Mouse (Mus musculus) lung, postnatal 0 days (tissue): ENCODE measurements around the gene Nfkb2. TPM values are rescaled to one million over a fixed set of nuclear protein-coding genes. Genes with fewer than 3 reads are reported as not detected.

Experiments used
- ATAC-seq: fragments of 200-750 bp; cut with Nextera tagmentation; 2 replicates; pipeline ENCODE4 v1.8.0; 2017; ENCODE audit warnings: moderate library complexity
- DNase-seq: peaks from one replicate; pipeline ENCODE4 v3.0.0-alpha.2; 2016; ENCODE audit warnings: low spot score
- H3K27ac ChIP-seq: fragments of 300-500 bp; sonication (generic); 2 replicates; pipeline ENCODE4 v1.5.1; 2014; ENCODE audit warnings: antibody characterized with exemption, mild to moderate bottlenecking, low read length, mixed read lengths
- H3K27me3 ChIP-seq: fragments of 300-500 bp; sonication (generic); replicated peaks from 2 replicates; pipeline ENCODE4 v1.6.1; 2014; ENCODE audit warnings: low read length, mixed read lengths; ENCODE audit not compliant: insufficient read depth
- H3K36me3 ChIP-seq: fragments of 300-500 bp; sonication (generic); 2 replicates; pipeline ENCODE4 v1.6.1; 2014; ENCODE audit warnings: low read length, mixed read lengths; ENCODE audit not compliant: insufficient read depth
- H3K4me1 ChIP-seq: fragments of 300-500 bp; sonication (generic); 2 replicates; pipeline ENCODE4 v1.6.1; 2014; ENCODE audit warnings: antibody characterized with exemption, low read depth, low read length, mixed read lengths; ENCODE audit not compliant: insufficient read depth
- H3K4me2 ChIP-seq: fragments of 300-500 bp; sonication (generic); replicated peaks from 2 replicates; pipeline ENCODE4 v1.6.1; 2014; ENCODE audit warnings: low read depth, mild to moderate bottlenecking, low read length, moderate library complexity, mixed read lengths
- H3K4me3 ChIP-seq: fragments of 300-500 bp; sonication (generic); 2 replicates; pipeline ENCODE4 v1.5.1; 2014; ENCODE audit warnings: low read depth, low read length
- H3K9ac ChIP-seq: fragments of 300-500 bp; sonication (generic); replicated peaks from 2 replicates; pipeline ENCODE4 v1.6.1; 2014; ENCODE audit warnings: low read depth, mild to moderate bottlenecking
- H3K9me3 ChIP-seq: fragments of 300-500 bp; sonication (generic); 2 replicates; pipeline ENCODE4 v1.6.1; 2016; ENCODE audit warnings: low read length, mixed read lengths
- CTCF ChIP-seq: IDR thresholded peaks from 2 replicates; pipeline ENCODE4 v1.5.1; 2016; ENCODE audit warnings: antibody characterized with exemption, mild to moderate bottlenecking
- EP300 ChIP-seq: IDR thresholded peaks from 2 replicates; pipeline ENCODE4 v1.6.1; 2016; ENCODE audit warnings: antibody characterized with exemption, mild to moderate bottlenecking, control low read depth
- WGBS: fragments of 180-500 bp; shearing (Covaris S2); extraction: QIAGEN DNeasy Blood & Tissue Kit; methylation state at CpG from one replicate; pipeline ENCODE4 v1.1.7; 2014; 5-methylcytosine and 5-hydroxymethylcytosine counted together
- polyA plus RNA-seq: library from polyadenylated mRNA; unstranded; fragments of >200 nt; fragmentation: Nextera tagmentation; extraction: Ambion mirVana; gene quantifications from 2 replicates; pipeline ENCODE4 v1.2.1, GENCODE M21; 2015

The Nfkb2 gene
- polyA plus RNA-seq, 1 experiment from 2014 or later, result 12.5 TPM

DNA sequence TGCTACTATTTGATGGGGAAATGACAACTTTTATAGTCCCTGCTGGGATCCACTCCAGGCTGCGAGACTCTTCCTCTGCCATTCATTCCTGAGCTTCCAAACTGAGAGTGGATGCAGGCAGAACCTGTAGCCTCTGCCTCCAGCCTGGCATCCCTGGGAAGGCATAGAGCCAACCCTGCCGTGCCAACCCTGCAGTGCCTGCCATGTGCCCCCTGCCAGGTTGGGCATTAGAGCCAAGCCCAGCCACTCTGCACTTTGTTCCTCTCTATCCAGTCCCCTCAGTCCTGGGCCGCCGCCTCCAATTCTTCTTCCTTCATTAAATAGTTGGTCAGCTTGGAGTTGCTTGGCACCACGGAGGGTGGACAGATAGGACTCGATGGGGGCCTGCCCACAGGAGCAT is 18.1 kb upstream of the Nfkb2 start:
- H3K27ac ChIP-seq, result no peak overlapping the region
- no peak for TF ChIP-seq EP300
- TF ChIP-seq CTCF, result no peak
- H3K4me3 ChIP-seq, result no peak overlapping the region
- no peaks in the 10 kb centered on the region for H3K4me1 ChIP-seq
- H3K4me2 ChIP-seq, result no peak overlapping the region
- H3K9ac ChIP-seq, result no peak overlapping the region
- H3K36me3 ChIP-seq, result peaks cover 47% of the 10 kb centered on the region
- no peak for DNase-seq
- WGBS, result 90% methylated on average over 6 of the region's 6 CpGs
- H3K9me3 ChIP-seq, result no peaks in the 10 kb centered on the region
- no peaks in the 10 kb centered on the region for H3K27me3 ChIP-seq
- no peak for ATAC-seq

DNA sequence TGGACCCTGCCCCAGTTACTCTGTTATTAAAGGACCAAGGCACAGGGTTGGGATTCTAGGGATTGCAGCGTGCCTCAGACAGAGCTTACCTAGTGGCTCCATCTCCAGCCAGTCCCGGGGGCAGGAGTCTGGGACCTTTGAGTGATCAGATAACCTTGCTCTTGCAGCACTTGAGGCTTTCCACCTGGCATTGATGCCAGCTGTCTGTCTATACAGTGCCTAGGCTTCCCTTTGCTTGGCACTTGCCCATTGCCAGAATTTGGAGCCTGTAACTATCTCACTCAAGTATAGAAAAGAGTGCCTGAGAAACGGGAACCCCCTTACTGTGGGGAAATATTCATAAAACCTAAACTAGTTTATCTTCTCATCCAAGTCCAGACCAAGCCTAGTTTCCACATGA is 17.2 kb upstream of the Nfkb2 start:
- Histone ChIP-seq H3K9me3 (no peaks in the 10 kb centered on the region), H3K36me3 (peaks cover 43% of the 10 kb centered on the region), H3K4me3 (no peak overlapping the region), H3K27ac (no peak overlapping the region), H3K4me1 (no peaks in the 10 kb centered on the region), H3K27me3 (no peaks in the 10 kb centered on the region), H3K9ac (no peak overlapping the region), H3K4me2 (no peak overlapping the region)
- ATAC-seq (no peak), DNase-seq (no peak)
- no peak for TF ChIP-seq EP300
- no peak for TF ChIP-seq CTCF
- 91% methylated on average over 3 of the region's 3 CpGs for WGBS

DNA sequence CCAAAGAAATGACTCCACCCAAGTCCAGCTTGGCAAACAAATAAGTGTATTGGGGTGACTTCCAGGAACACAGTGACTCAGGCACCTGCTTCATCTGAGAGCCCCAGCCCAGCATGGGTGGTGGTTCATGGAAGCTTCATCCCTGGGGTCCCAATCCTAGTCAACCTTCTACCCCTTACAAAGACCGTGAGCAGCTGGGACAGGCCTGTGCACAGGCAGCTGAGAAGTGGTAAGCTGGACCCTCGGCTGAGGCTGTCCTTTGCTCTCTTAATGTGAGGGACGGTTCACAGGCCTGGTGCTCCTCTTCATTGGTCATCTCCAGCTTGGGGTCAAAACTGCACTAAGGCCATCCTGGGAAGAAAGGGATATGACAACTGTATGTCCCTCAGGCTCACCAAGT is 16.6 kb upstream of the Nfkb2 start:
- H3K36me3 ChIP-seq, result peaks cover 36% of the 10 kb centered on the region
- WGBS, result 74% methylated on average over 3 of the region's 3 CpGs

GRCm38 (mm10) chr19:46290535-46291105 is 13.5 kb upstream of the Nfkb2 start:
- Histone ChIP-seq H3K4me3 (no peak overlapping the region), H3K27me3 (no peaks in the 10 kb centered on the region), H3K27ac (no peak overlapping the region), H3K4me1 (no peaks in the 10 kb centered on the region), H3K36me3 (peaks cover 12% of the 10 kb centered on the region; the same call in 1 of the 2 replicates), H3K4me2 (no peak overlapping the region), H3K9ac (no peak overlapping the region), H3K9me3 (no peaks in the 10 kb centered on the region)
- TF ChIP-seq CTCF (no peak), EP300 (no peak)
- DNase-seq, result no peak
- no peak for ATAC-seq
- 56% methylated on average over 12 of the region's 12 CpGs for WGBS

More for the DNA sequence above, 16.6 kb upstream of the Nfkb2 start:
- TF ChIP-seq CTCF (no peak), EP300 (no peak)
- Histone ChIP-seq H3K9ac (no peak overlapping the region), H3K27ac (no peak overlapping the region), H3K27me3 (no peaks in the 10 kb centered on the region), H3K9me3 (no peaks in the 10 kb centered on the region), H3K4me2 (no peak overlapping the region), H3K4me1 (no peaks in the 10 kb centered on the region), H3K4me3 (no peak overlapping the region)
- ATAC-seq (no peak), DNase-seq (no peak)

GRCm38 (mm10) chr19:46296938-46297337 is 7.2 kb upstream of the Nfkb2 start:
- no peak overlapping the region for H3K9ac ChIP-seq
- no peaks in the 10 kb centered on the region for H3K4me1 ChIP-seq
- H3K9me3 ChIP-seq, result no peaks in the 10 kb centered on the region
- ATAC-seq, result no peak
- H3K27ac ChIP-seq, result no peak overlapping the region
- no peak overlapping the region for H3K4me2 ChIP-seq
- WGBS, result 59% methylated on average over 4 of the region's 4 CpGs
- no peak for DNase-seq
- H3K4me3 ChIP-seq, result no peak overlapping the region
- no peaks in the 10 kb centered on the region for H3K27me3 ChIP-seq
- no peaks in the 10 kb centered on the region for H3K36me3 ChIP-seq
- TF ChIP-seq CTCF, result no peak
- no peak for TF ChIP-seq EP300

- DNase-seq (no peak), ATAC-seq (no peak)
- H3K27ac ChIP-seq, result no peak overlapping the region
- H3K36me3 ChIP-seq, result no peaks in the 10 kb centered on the region
- no peaks in the 10 kb centered on the region for H3K4me1 ChIP-seq
- no peak for TF ChIP-seq EP300
- TF ChIP-seq CTCF, result no peak
- no peaks in the 10 kb centered on the region for H3K27me3 ChIP-seq
- 39% methylated on average over 8 of the region's 8 CpGs for WGBS
- no peak overlapping the region for H3K4me3 ChIP-seq
- no peaks in the 10 kb centered on the region for H3K9me3 ChIP-seq
- H3K4me2 ChIP-seq, result no peak overlapping the region
- H3K9ac ChIP-seq, result no peak overlapping the region
These were observed 3.6 kb upstream of the Nfkb2 start for GRCm38 (mm10) chr19:46300294-46301045.
